In the genomic region with DNA sequence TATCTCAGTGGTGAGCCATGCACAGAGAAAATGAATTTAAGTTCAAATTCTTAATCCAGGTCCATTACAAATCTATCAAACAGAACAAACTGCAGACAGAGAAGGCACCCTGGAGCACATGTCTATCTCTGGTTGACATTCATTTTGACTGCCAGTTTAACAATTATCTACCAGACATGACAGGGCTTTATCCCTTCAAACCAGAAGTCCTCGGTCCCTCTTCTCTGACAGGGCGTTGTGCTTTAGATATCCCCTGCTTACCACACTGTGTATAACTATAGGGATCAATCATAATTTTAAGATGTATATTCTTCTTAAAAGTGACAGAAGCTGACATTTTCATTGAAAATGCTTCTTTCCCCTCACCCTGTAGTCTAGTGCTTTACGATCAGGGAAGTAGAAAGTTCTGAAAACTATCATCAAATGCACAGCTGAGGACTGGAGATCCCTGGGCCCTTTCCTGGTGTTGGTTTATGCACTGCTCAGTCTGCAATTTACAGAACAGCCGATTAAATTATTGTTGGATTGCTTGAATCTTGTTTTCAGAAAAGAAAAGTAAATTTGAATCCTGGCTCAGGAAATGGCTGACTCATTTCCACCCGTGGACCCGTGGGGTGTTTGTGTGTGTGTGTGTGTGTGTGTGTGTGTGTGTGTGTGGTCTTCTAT, we compare ENCODE assay signal across 28 mouse cellular contexts. TPM values are rescaled to one million over a fixed set of nuclear protein-coding genes. Genes with fewer than 3 reads are reported as not detected.
DNase-seq lines count a peak whose midpoint lies in the region; ATAC-seq and TF ChIP-seq lines count a peak whose summit lies in the region.
"Had no signal": no experiment of that assay in that cellular context is flagged by ENCODE, and none has a peak within 500 bp of the region (broad histone marks: within the 10 kb centered on the region; RNA-seq: fewer than 3 reads in every experiment).

No protein-coding gene starts in this region.

- WGBS in liver, embryonic 11.5 days = 51% methylated on average over 6 of the region's 6 CpGs
- WGBS in liver, postnatal 0 days (ENCODE audit: insufficient replicate concordance) = 44% methylated on average over 6 of the region's 6 CpGs
- WGBS in lung, postnatal 0 days = 53% methylated on average over 6 of the region's 6 CpGs

- no peak for TF ChIP-seq POLR2A in MEL (IDR thresholded peaks at IDR 0.05; ENCODE audit: control insufficient read depth in 1 of 2, insufficient read depth in 1 of 2, low read depth in 1 of 2, low read length in 2 of 2, poor library complexity in 1 of 2)

- no peak for TF ChIP-seq RAD21 in MEL (IDR thresholded peaks at IDR 0.05; ENCODE audit: low read depth, low read length)

- H3K9ac ChIP-seq in MEL (ENCODE audit: control insufficient read depth, low read depth, low read length, poor library complexity, severe bottlenecking) = peak overlapping the region; percentile 53
- H3K9ac ChIP-seq in liver, embryonic 11.5 days (ENCODE audit: low read depth, low read length) = no peak overlapping the region
- no peak overlapping the region for H3K9ac ChIP-seq in liver, postnatal 0 days (replicated peaks)
- no peak overlapping the region for H3K9ac ChIP-seq in lung, postnatal 0 days (replicated peaks; ENCODE audit: low read depth)
- H3K9ac ChIP-seq: forebrain, embryonic 12.5 days; intestine, embryonic 15.5 days; limb, embryonic 13.5 days; lung, embryonic 14.5 days had no signal

- ATAC-seq in liver, embryonic 11.5 days (replicated peaks; ENCODE audit: low FRiP score) = peak; percentile 99
- ATAC-seq in liver, postnatal 0 days = peak; percentile 84
- ATAC-seq in lung, postnatal 0 days = no peak
- ATAC-seq: hindbrain, embryonic 16.5 days; intestine, embryonic 15.5 days had no signal

- H3K4me1 ChIP-seq in MEL (ENCODE audit: control insufficient read depth in 1 of 2, insufficient read depth in 2 of 2, low read length in 2 of 2) = peaks cover 9 to 13% of the 10 kb centered on the region in 2 experiments
- H3K4me1 ChIP-seq in liver, embryonic 11.5 days (replicated peaks; ENCODE audit: control insufficient read depth, insufficient read depth, low read length) = no peaks in the 10 kb centered on the region
- H3K4me1 ChIP-seq in liver, postnatal 0 days (ENCODE audit: insufficient read depth) = no peaks in the 10 kb centered on the region
- peaks cover 7% of the 10 kb centered on the region; the same call in 1 of the 2 replicates for H3K4me1 ChIP-seq in lung, postnatal 0 days (ENCODE audit: insufficient read depth, low read depth, low read length)
- H3K4me1 ChIP-seq: forebrain, embryonic 12.5 days; heart, embryonic 10.5 days; hindbrain, embryonic 10.5 days; intestine, embryonic 15.5 days had no signal

- TF ChIP-seq CTCF in MEL (IDR thresholded peaks at IDR 0.05 in 2 of 3, conservative IDR thresholded peaks at IDR 0.05 in 1 of 3; ENCODE audit: control insufficient read depth in 1 of 3, insufficient read depth in 1 of 3, low read depth in 2 of 3, low read length in 3 of 3, poor library complexity in 1 of 3, severe bottlenecking in 1 of 3) = no peak
- TF ChIP-seq CTCF in liver, postnatal 0 days (IDR thresholded peaks at IDR 0.05; ENCODE audit: low read depth) = no peak
- TF ChIP-seq CTCF in lung, postnatal 0 days (IDR thresholded peaks at IDR 0.05) = no peak

- peak overlapping the region; percentile 46 to 54 for H3K4me3 ChIP-seq in MEL (ENCODE audit: control insufficient read depth in 1 of 2, insufficient read depth in 1 of 2, low read depth in 2 of 2, low read length in 2 of 2)
- H3K4me3 ChIP-seq in liver, embryonic 11.5 days (ENCODE audit: low read depth, low read length) = no peak overlapping the region
- no peak overlapping the region for H3K4me3 ChIP-seq in liver, postnatal 0 days (ENCODE audit: low read depth, low read length)
- H3K4me3 ChIP-seq in lung, postnatal 0 days (ENCODE audit: low read depth, low read length) = no peak overlapping the region
- H3K4me3 ChIP-seq: embryonic facial prominence, embryonic 10.5 days; forebrain, embryonic 12.5 days; heart, embryonic 10.5 days; hindbrain, embryonic 10.5 days; intestine, embryonic 15.5 days; limb, embryonic 13.5 days had no signal

- 0 out of 2 replicates have a peak overlapping the region, but pooled peaks have one; percentile 16 for H3K4me2 ChIP-seq in liver, embryonic 11.5 days
- no peak overlapping the region for H3K4me2 ChIP-seq in liver, postnatal 0 days (ENCODE audit: low read depth, low read length)
- no peak overlapping the region for H3K4me2 ChIP-seq in lung, postnatal 0 days (replicated peaks; ENCODE audit: low read depth, low read length)
- H3K4me2 ChIP-seq: forebrain, embryonic 12.5 days; intestine, embryonic 15.5 days; limb, embryonic 13.5 days; lung, embryonic 14.5 days; midbrain, embryonic 11.5 days had no signal

- peak; percentile 65 for DNase-seq in MEL (ENCODE audit: low read depth, low spot score)
- DNase-seq in c-Kit-positive CD71-positive TER-119-negative erythroid progenitor cells, embryonic 14.5 days (ENCODE audit: low read depth) = peak; percentile 40
- no peak for DNase-seq in liver, embryonic 11.5 days (ENCODE audit: low spot score)
- no peak for DNase-seq in liver, postnatal 0 days
- DNase-seq in lung, postnatal 0 days (ENCODE audit: low spot score) = no peak
- no peak for DNase-seq in kidney, adult 11 months
- DNase-seq in left cerebral cortex, adult 9 months (ENCODE audit: low spot score in 2 of 2) = no peak
- no peak for DNase-seq in embryo, embryonic 10 days (ENCODE audit: low spot score)
- DNase-seq: adrenal gland, adult 2 months; cerebellum, adult 8-10 months; cerebellum, postnatal 36 days; kidney, postnatal 36 days; lung, embryonic 14.5 days; lung, postnatal 36 days had no signal

- H3K36me3 ChIP-seq in MEL (ENCODE audit: control insufficient read depth in 1 of 2, insufficient read depth in 2 of 2, low read length in 2 of 2) = peaks cover 0 to 21% of the 10 kb centered on the region in 2 experiments; a peak in 2 of 4 replicates
- no peaks in the 10 kb centered on the region for H3K36me3 ChIP-seq in liver, embryonic 11.5 days (ENCODE audit: control insufficient read depth, insufficient read depth, low read length)
- H3K36me3 ChIP-seq in liver, postnatal 0 days (replicated peaks; ENCODE audit: insufficient read depth, low read length) = no peaks in the 10 kb centered on the region
- no peaks in the 10 kb centered on the region for H3K36me3 ChIP-seq in lung, postnatal 0 days (ENCODE audit: insufficient read depth, low read length)
- H3K36me3 ChIP-seq: embryonic facial prominence, embryonic 10.5 days; forebrain, embryonic 12.5 days; heart, embryonic 10.5 days; hindbrain, embryonic 10.5 days; intestine, embryonic 15.5 days; limb, embryonic 13.5 days had no signal

- no peaks in the 10 kb centered on the region for H3K27me3 ChIP-seq in MEL (ENCODE audit: control insufficient read depth in 1 of 2, insufficient read depth in 2 of 2, low read length in 2 of 2)
- H3K27me3 ChIP-seq in liver, embryonic 11.5 days (replicated peaks; ENCODE audit: control insufficient read depth, insufficient read depth, low read length) = no peaks in the 10 kb centered on the region
- no peaks in the 10 kb centered on the region for H3K27me3 ChIP-seq in liver, postnatal 0 days (ENCODE audit: insufficient read depth, low read length)
- no peaks in the 10 kb centered on the region for H3K27me3 ChIP-seq in lung, postnatal 0 days (replicated peaks; ENCODE audit: insufficient read depth, low read length)
- H3K27me3 ChIP-seq: forebrain, embryonic 12.5 days; intestine, embryonic 15.5 days; limb, embryonic 13.5 days had no signal

- H3K27ac ChIP-seq in MEL (ENCODE audit: control insufficient read depth, low read depth, low read length) = peak overlapping the region; percentile 53
- H3K27ac ChIP-seq in liver, embryonic 11.5 days (ENCODE audit: low read depth, low read length) = no peak overlapping the region
- H3K27ac ChIP-seq in liver, postnatal 0 days (ENCODE audit: low read depth) = no peak overlapping the region
- H3K27ac ChIP-seq in lung, postnatal 0 days (ENCODE audit: low read length) = no peak overlapping the region
- H3K27ac ChIP-seq: embryonic facial prominence, embryonic 10.5 days; forebrain, embryonic 12.5 days; heart, embryonic 10.5 days; hindbrain, embryonic 10.5 days; intestine, embryonic 15.5 days; limb, embryonic 13.5 days had no signal

- no peaks in the 10 kb centered on the region for H3K9me3 ChIP-seq in MEL (replicated peaks; ENCODE audit: insufficient read depth, low read length)
- H3K9me3 ChIP-seq in liver, embryonic 11.5 days (ENCODE audit: control insufficient read depth, low read length) = no peaks in the 10 kb centered on the region
- H3K9me3 ChIP-seq in liver, postnatal 0 days (ENCODE audit: low read length) = no peaks in the 10 kb centered on the region
- no peaks in the 10 kb centered on the region for H3K9me3 ChIP-seq in lung, postnatal 0 days (ENCODE audit: low read length)
- H3K9me3 ChIP-seq: embryonic facial prominence, embryonic 10.5 days; forebrain, embryonic 12.5 days; heart, embryonic 10.5 days; hindbrain, embryonic 10.5 days; intestine, embryonic 15.5 days; limb, embryonic 13.5 days had no signal

- peak; percentile 83 to 88 for TF ChIP-seq EP300 in MEL (IDR thresholded peaks at IDR 0.05; ENCODE audit: low read depth in 1 of 2, low read length in 2 of 2)
- TF ChIP-seq EP300 in liver, postnatal 0 days (IDR thresholded peaks at IDR 0.05; ENCODE audit: low read depth) = peak; percentile 83
- no peak for TF ChIP-seq EP300 in lung, postnatal 0 days (IDR thresholded peaks at IDR 0.05)

- H3K79me2 ChIP-seq in MEL (ENCODE audit: control insufficient read depth, insufficient read depth, low read length, poor library complexity) = no peaks in the 10 kb centered on the region

TF ChIP-seq in MEL, 35 proteins besides CTCF, POLR2A, EP300 and RAD21 (continues in another document):
- TF ChIP-seq MXI1 (IDR thresholded peaks at IDR 0.05; ENCODE audit: low read depth, low read length) (peak; percentile 61; the same call in 1 of the 2 replicates), GATA1 (IDR thresholded peaks at IDR 0.05; ENCODE audit: low read depth, low read length) (peak; percentile 82), TAL1 (IDR thresholded peaks at IDR 0.05; ENCODE audit: low read length) (peak; percentile 51), JUND (IDR thresholded peaks at IDR 0.05; ENCODE audit: low read depth, low read length) (no peak), NELFE (IDR thresholded peaks at IDR 0.05; ENCODE audit: low read depth, low read length) (no peak), SIN3A (IDR thresholded peaks at IDR 0.05; ENCODE audit: low read length) (peak; percentile 46; the same call in 1 of the 2 replicates), E2F4 (IDR thresholded peaks at IDR 0.05; ENCODE audit: borderline replicate concordance, low read depth, low read length) (no peak), MYC (IDR thresholded peaks at IDR 0.05; ENCODE audit: low read depth, low read length) (peak; percentile 78)

RNA-seq across cellular contexts. Expression of a gene that starts 55.3 kb away (rescaled TPM):
- total RNA-seq in MEL (2012; rRNA removed) = not detected in 2 replicates
- polyA plus RNA-seq in MEL (2012; ENCODE audit: insufficient read depth in 1 of 2, insufficient read length in 2 of 2, low read depth in 1 of 2, low replicate concordance in 2 of 2, missing spikeins in 1 of 2) = not detected
- 0.29 TPM in 1 of 2 replicates, not detected in the other for polyA plus RNA-seq in liver, embryonic 11.5 days (2014; fragmentation: Nextera tagmentation; extraction: Ambion mirVana)
- 0.11 TPM in 1 of 2 replicates, not detected in the other for polyA plus RNA-seq in liver, postnatal 0 days (2015; fragmentation: Nextera tagmentation; extraction: Ambion mirVana)
- not detected in 2 replicates for polyA plus RNA-seq in lung, postnatal 0 days (2015; fragmentation: Nextera tagmentation; extraction: Ambion mirVana)
- total RNA-seq: adrenal gland, adult 2 months; left cerebral cortex, postnatal 25 days had no signal
- polyA plus RNA-seq: adrenal gland, adult 2 months; heart, embryonic 10.5 days; heart, embryonic 16.5 days; intestine, embryonic 15.5 days; kidney, embryonic 14.5 days; lung, embryonic 14.5 days; small intestine, adult 2 months; thymus, postnatal 0 days; urinary bladder, adult 2 months had no signal

Comparison
In these comparisons a context has a peak if more than half of its experiments do, and no peak if none do; other contexts are left out.
1. DNase-seq: peak in MEL (single experiment) and c-Kit-positive CD71-positive TER-119-negative erythroid progenitor cells, embryonic 14.5 days (single experiment); none in liver, embryonic 11.5 days (single experiment), liver, postnatal 0 days (single experiment), lung, postnatal 0 days (single experiment), kidney, adult 11 months (single experiment), left cerebral cortex, adult 9 months (0 of 2) and embryo, embryonic 10 days (single experiment).
2. H3K4me3 ChIP-seq: peak in MEL (2 of 2); none in liver, embryonic 11.5 days (single experiment), liver, postnatal 0 days (single experiment) and lung, postnatal 0 days (single experiment).